Mouse (Mus musculus) regulatory T cell (primary cell): ENCODE measurements around the gene Cd200.
"Not testable (repeated sequence)": the region's sequence is repeated elsewhere in the genome, so short reads cannot be mapped to it uniquely, and the experiment has no call there.

ENCODE experiments used
- in situ Hi-C: fragments of 300-600 bp; cut with MboI, MseI; formaldehyde crosslinking; loops from one replicate; pipeline ENCODE4 v1.15.1; 2025; ENCODE audit warnings: high pct_unique_total_duplicates

Gene Cd200

GRCm38 (mm10) chr16:45378147-45378943, 30.5 kb downstream of the Cd200 start:
- in situ Hi-C loops = no loop called here

- in situ Hi-C loops = no loop called here
Measured at GRCm38 (mm10) chr16:45377332-45377731, 31.5 kb downstream of the Cd200 start.

GRCm38 (mm10) chr16:45376812-45377211, 32.0 kb downstream of the Cd200 start:
- in situ Hi-C loops = no loop called here

- in situ Hi-C loops = no loop called here
Measured at GRCm38 (mm10) chr16:45376294-45376693, 32.6 kb downstream of the Cd200 start.

- in situ Hi-C loops = no loop called here
Measured at GRCm38 (mm10) chr16:45375506-45376225, 33.2 kb downstream of the Cd200 start.

- in situ Hi-C loops = no loop called here
Measured at GRCm38 (mm10) chr16:45374074-45374473, 34.8 kb downstream of the Cd200 start.

GRCm38 (mm10) chr16:45371076-45371475, 37.8 kb downstream of the Cd200 start:
- in situ Hi-C loops = no loop called here

GRCm38 (mm10) chr16:45369285-45369965, 39.4 kb downstream of the Cd200 start:
- in situ Hi-C loops = no loop called here

- in situ Hi-C loops = no loop called here
Measured at GRCm38 (mm10) chr16:45366111-45366510, 42.7 kb downstream of the Cd200 start.

GRCm38 (mm10) chr16:45365353-45365752, 43.5 kb downstream of the Cd200 start:
- in situ Hi-C loops = no loop called here

- in situ Hi-C loops = no loop called here
Measured at GRCm38 (mm10) chr16:45364627-45365026, 44.2 kb downstream of the Cd200 start.

GRCm38 (mm10) chr16:45363480-45364045, 45.3 kb downstream of the Cd200 start:
- in situ Hi-C loops = no loop called here

GRCm38 (mm10) chr16:45361450-45361849, 47.4 kb downstream of the Cd200 start:
- in situ Hi-C loops = no loop called here

GRCm38 (mm10) chr16:45358441-45358840, 50.4 kb downstream of the Cd200 start:
- in situ Hi-C loops = loop anchor here (10.0 kb wide), 1 partner anchor 1144 kb away; no protein-coding TSS in a partner anchor

GRCm38 (mm10) chr16:45357134-45357533, 51.7 kb downstream of the Cd200 start:
- in situ Hi-C loops = loop anchor here (10.0 kb wide), 1 partner anchor 1142 kb away; no protein-coding TSS in a partner anchor

GRCm38 (mm10) chr16:45352875-45353274, 56.0 kb downstream of the Cd200 start:
- in situ Hi-C loops = loop anchor here (10.0 kb wide), 1 partner anchor 1138 kb away; no protein-coding TSS in a partner anchor

GRCm38 (mm10) chr16:45350767-45351166, 58.1 kb downstream of the Cd200 start:
- in situ Hi-C loops = loop anchor here (10.0 kb wide), 1 partner anchor 1136 kb away; no protein-coding TSS in a partner anchor

GRCm38 (mm10) chr16:45349523-45350298, 59.1 kb downstream of the Cd200 start:
- in situ Hi-C loops = loop anchor here (10.0 kb wide), 1 partner anchor 1135 kb away; no protein-coding TSS in a partner anchor

GRCm38 (mm10) chr16:45348238-45348637, 60.6 kb downstream of the Cd200 start:
- in situ Hi-C loops = not testable (repeated sequence)

GRCm38 (mm10) chr16:45346930-45347387, 61.9 kb downstream of the Cd200 start:
- in situ Hi-C loops = no loop called here

- in situ Hi-C loops = no loop called here
Measured at GRCm38 (mm10) chr16:45346367-45346766, 62.5 kb downstream of the Cd200 start.
